Mouse (Mus musculus) retina, postnatal 1 day (tissue): ENCODE data around the gene Eif2ak1.
A peak's percentile ranks its signal among the peaks of the same experiment; 100 is the strongest.

Source experiments
- DNase-seq: peaks from one replicate; pipeline ENCODE4 v3.0.0-alpha.2; 2012

Gene Eif2ak1

GRCm38 (mm10) chr5:143902111-143902510 lies 84.5 kb downstream of the Eif2ak1 start:
- DNase-seq, result no peak

DNA sequence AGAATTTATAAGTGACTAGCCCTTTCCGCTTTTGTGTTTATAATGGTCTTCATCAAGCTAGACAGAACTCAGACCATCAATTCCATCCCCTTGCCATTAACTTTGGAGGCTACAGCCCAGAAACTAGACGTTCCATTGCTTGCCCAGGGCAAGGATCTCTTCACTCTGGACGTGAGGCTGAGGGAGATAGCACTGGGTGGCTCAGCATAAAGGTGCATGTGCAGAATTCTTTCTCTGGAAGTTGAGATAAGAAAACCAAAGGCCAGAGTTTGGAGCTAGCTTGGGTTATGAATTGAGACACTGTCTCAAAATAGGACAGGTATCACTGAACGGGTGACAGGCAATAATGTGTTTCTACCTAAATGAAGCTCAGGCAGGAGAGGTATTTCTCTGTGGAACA lies 86.2 kb downstream of the Eif2ak1 start:
- DNase-seq, result no peak

DNA sequence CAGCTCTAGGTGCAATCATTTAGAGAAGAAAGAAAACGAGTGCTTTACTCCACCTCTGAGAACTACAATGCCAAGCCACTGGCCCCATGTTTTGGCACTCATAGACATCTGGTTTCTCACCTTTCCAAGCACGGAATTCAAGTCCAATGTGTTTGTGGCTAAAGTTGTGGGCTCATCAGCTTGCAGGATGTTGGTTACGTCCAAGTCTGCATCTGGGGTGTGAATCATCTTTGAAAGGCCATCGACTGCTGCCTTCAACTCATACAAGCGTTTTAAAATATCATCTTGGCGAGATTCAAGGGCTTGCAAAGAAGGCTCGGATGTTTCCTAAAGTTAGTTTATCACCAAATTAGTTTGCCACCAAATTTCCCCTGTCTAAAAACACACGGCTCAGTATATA lies 88.8 kb downstream of the Eif2ak1 start:
- no peak for DNase-seq

DNA sequence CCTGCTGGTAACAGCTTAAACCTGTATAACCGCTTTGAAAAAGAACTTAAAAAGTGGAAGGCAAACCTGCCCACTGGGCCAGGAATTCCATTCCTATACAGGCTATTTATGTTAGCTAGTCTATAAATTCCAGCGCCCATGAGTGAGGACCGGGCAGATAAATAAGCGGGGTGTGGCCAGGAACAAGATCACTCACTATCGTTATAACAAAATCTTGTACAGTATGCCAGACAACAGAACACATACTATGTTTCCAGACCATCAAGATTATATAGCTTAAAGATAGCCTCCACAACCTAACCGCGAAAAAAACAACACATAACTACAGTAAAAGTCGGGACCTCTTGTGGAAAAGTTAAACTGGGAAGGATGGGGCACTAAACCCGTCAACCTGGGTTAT lies 91.3 kb downstream of the Eif2ak1 start:
- no peak for DNase-seq

- peak; percentile 99 for DNase-seq
Observed at GRCm38 (mm10) chr5:143909417-143910400, 92.1 kb downstream of the Eif2ak1 start, which contains the start of the genes Aimp2 and Pms2. TSS of gene Aimp2 (minus strand) at chr5:143909847. TSS of gene Pms2 (plus strand) at chr5:143909964.

- DNase-seq, result no peak
Observed at GRCm38 (mm10) chr5:143916221-143916620, 98.6 kb downstream of the Eif2ak1 start.

- peak; percentile 60 for DNase-seq
Observed at GRCm38 (mm10) chr5:143917418-143917817, 99.8 kb downstream of the Eif2ak1 start.

GRCm38 (mm10) chr5:143918120-143918519 lies 100.5 kb downstream of the Eif2ak1 start:
- DNase-seq, result no peak

GRCm38 (mm10) chr5:143924781-143925452 lies 107.3 kb downstream of the Eif2ak1 start:
- DNase-seq, result no peak

DNA sequence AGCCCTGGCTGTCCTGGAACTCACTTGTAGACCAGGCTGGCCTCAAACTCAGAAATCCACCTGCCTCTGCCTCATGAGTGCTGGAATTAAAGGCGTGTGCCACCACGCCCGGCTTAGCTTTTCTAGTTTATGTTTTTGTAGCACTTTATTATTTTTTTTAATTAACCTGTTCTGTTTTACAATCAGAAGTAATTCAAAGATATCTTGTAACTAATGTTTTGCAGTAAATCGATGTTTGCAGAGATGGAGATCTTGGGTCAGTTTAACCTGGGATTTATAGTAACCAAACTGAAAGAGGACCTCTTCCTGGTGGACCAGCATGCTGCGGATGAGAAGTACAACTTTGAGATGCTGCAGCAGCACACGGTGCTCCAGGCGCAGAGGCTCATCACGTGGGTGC lies 110.3 kb downstream of the Eif2ak1 start, which contains the start of gene Gm42421:
TSS of gene Gm42421 (plus strand) at position 301 of the 400 bp plus-strand sequence.
- no peak for DNase-seq

DNA sequence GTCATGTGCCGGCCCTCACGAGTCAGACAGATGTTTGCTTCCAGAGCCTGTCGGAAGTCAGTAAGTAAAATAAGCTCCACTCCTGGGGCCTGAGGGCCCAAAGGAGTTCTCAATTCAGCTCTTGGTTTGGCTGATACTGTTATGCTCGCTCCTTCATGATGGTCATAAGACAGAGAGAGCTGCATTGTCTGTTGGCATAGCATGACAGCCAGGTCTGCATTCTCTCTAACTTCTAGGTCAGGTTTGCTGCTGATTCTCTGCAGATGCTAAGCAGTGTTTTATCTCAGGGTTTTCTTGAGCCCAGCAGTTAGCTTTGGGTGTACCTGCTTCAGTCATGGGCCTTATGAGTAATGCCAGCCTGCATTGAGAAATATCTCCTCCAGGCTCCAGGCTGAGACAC lies 111.7 kb downstream of the Eif2ak1 start:
- DNase-seq, result no peak

DNA sequence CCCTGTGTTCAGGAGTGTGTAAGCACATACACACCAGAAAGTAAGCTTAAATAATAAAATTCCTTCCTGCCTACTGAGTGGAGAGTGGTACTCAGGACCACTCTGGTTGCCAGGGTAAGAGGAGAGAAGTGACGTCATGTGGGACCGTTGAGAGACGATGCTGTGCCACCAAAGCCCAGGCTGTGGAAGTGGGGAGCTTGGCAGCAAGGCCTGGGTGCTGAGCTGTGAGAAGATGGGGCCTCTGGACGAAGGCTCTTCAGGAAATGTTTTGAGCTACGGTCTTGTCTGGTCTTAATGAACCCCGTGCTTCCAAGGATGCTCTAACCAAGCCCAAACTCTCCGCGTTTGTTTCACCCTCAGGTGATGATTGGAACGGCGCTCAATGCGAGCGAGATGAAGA lies 113.1 kb downstream of the Eif2ak1 start:
- no peak for DNase-seq

DNA sequence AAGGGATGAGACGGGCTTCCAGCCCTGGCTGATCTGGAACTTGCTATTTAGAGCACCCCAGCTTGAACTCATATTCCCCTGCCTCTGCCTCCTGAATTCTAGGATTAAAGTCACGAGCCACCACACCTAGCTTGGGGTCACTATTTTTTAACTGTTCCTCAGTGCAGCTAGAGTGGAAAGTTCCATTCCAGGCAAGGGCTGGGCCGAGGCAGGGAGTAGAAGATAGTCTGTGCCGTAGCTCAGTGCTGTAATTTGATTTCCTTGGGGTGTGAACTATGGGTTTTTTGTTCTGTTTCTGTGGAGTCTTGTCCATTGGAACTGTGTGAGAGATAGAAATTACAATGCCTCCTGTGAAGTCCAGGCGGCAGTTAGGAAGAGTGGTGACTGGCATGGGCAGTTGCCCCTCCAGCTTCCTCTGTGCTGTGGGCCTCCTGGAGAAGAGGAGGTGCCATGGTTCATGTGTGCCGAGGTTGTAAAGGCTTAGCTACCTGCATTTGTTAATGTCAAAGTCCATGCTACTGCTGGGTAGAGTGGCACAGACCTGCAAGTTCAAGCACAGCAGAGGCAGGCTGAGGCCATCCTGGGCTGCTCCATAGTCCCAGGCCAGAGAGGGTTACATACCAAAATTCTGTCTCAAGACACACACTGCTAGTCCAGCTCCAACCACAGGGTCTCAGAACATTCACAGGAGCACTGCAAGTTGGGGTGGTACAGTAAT lies 114.4 kb downstream of the Eif2ak1 start:
- DNase-seq, result no peak

GRCm38 (mm10) chr5:143932831-143933230 lies 115.2 kb downstream of the Eif2ak1 start, which contains the start of gene Rsph10b:
TSS of gene Rsph10b (plus strand) at chr5:143933035.
- DNase-seq, result peak; percentile 39

DNA sequence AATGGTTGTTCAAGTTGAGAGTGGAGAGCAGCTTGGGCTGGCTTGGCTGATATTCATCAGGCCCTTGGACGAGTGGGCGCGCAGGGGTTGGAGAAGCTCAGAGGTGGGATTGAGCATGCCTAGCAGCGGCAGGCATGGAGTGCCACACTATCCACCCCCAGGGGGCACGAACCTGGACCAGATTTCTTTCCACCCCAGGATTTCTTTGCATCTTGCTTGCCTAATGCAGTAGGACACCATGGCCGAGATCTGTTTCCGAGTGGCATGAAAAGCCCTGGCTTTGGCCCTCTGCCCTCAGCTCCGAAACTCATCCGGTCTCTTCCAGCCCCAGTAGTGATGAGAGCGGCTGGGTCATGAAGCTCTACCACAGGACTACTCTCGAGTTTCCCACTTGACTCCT lies 115.8 kb downstream of the Eif2ak1 start:
- no peak for DNase-seq

GRCm38 (mm10) chr5:143933875-143934274 lies 116.3 kb downstream of the Eif2ak1 start:
- no peak for DNase-seq

- DNase-seq, result no peak
Observed at GRCm38 (mm10) chr5:143936156-143936555, 118.6 kb downstream of the Eif2ak1 start.

GRCm38 (mm10) chr5:143941588-143941987 lies 124.0 kb downstream of the Eif2ak1 start:
- DNase-seq, result no peak

DNA sequence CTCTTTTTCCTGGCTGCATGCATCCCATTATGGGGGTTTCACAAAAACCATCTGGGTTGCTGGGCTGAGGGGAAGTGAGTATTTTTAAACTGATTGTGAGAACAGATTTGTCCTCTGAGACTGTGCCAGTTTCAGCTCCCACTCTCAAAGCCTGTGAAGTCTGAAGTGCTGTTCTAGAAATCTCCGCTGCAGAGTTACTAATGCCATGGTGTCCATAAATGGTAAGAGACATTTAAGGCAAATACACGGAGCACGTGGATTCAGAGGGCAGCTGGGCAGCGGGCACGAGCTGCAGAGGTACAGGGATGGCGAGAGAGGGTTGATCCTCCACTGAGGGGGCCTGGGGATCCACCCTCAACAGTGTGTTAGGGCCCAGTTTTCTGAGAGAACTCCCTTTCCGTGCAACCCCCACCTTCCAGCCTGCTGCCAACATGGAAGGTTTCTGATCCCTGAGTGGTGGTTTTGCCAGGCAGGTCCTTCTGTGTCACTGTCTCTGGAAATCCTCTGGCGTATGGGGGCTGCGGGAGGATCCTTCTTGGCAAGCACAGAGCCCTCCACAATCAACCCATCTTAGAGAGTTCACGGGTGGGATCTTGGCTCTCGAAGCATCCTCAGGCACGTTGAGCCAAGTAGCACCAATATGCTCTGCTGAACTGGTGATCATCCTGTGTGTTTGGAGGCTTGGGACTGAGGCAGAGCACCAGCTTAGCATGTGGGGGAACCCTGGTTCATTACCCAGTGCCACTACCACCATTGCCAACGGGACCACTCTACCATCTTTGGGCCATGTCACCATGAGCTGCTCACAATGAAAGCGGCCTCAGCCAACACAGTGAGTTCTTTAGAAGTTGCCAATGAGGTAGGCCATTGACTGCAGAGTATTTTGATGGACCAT lies 125.9 kb downstream of the Eif2ak1 start:
- no peak for DNase-seq

DNA sequence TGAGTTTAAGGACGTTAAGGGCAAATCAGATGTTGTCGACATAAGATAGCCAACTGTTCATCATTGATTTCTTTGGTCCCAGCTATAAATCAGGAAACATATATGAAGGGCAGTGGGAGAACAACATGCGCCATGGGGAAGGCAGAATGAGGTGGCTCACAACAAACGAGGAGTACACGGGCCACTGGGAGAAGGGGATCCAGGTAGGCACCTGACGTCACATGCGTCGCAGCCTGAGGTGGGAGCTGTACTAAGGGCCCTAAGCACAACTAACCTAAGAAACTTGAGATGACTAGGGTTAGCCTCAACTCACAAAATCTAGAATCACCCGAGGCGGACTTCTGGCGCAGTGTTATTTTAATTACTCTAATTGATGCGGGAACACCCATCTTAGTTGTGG lies 130.8 kb downstream of the Eif2ak1 start:
- DNase-seq, result no peak

- no peak for DNase-seq
Observed at GRCm38 (mm10) chr5:143950016-143950415, 132.4 kb downstream of the Eif2ak1 start.
